Mouse (Mus musculus): ENCODE measurements around the gene Xpo5. TPM values are rescaled to one million over a fixed set of nuclear protein-coding genes. Genes with fewer than 3 reads are reported as not detected.
A peak's percentile ranks its signal among the peaks of the same experiment; 100 is the strongest.

The Xpo5 gene
- total RNA-seq (2021): 10 to 100 TPM; 11.5 to 12.6 TPM
- long read RNA-seq, experiment 1, full-length matches to known transcripts: 3 of 6 reads
- long read RNA-seq, experiment 1, partial matches to known transcripts: 2 of 6 reads
- long read RNA-seq, experiment 1, other reads (novel, unspliced or antisense): 1 of 6 reads
- long read RNA-seq, experiment 2, full-length matches to known transcripts: 3 of 4 reads
- long read RNA-seq, experiment 2, partial matches to known transcripts: 0 of 4 reads
- long read RNA-seq, experiment 2, other reads (novel, unspliced or antisense): 1 of 4 reads

- DNase-seq: peak; percentile 93
- intact Hi-C loops (cut with DNase I; ENCODE audit: low total_unique reads): no loop called here
Measured at GRCm38 (mm10) chr17:46202421-46203071, at the start of gene Xpo5, which contains the start of gene Polh. Gene Xpo5, plus strand, starts transcription at chr17:46202782. Gene Polh, minus strand, starts transcription at chr17:46202645.

DNA sequence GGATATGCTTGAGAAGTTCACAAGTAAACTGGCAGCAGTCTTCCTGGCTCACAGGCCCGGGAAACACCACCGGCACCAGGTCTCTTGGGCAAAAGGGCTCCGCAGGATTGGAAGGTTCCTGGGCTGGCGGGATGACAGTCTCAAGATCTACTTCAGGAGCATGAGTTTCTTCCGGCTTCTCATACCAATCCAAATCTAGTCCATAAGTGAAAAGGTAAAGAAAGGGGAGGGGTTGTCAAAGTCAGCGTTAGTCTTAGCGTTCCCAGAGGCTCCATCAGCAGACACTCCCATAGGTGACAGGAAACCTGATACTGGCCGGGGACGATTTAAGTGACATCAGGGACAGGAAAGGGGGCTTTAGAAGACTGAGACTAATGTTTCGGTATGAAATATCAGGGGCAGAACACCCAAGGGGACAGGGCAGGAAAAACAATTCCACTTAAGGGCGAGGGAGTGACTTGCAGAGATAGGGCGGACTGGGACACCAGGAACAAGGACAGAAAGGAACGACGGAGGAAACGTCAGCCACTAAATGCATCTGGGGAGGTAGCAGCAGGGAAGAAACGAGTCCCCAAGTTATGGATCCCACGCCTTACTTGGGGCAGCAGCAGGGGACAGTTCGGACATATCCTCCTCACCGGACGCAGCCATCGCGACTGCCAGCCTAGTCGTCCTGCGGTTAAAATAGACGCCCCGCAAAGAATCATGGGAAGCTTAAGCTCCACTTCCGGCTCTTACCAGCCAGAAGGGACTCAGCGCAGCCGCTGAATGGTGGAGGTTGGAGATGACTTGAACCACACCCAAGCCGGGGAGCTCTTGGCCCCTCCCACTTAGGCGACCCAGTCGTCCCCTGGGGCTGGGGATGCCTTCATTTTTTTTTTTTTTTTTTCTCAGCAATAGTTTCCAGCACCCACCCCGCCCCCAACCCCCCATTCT, 49.5 kb upstream of the Xpo5 start, which contains the start of gene Mad2l1bp:
Mad2l1bp (minus strand) TSS at position 707 of the 936 bp plus-strand sequence.
- intact Hi-C loops (cut with DNase I; ENCODE audit: low total_unique reads): no loop called here
- DNase-seq: peak; percentile 89

DNA sequence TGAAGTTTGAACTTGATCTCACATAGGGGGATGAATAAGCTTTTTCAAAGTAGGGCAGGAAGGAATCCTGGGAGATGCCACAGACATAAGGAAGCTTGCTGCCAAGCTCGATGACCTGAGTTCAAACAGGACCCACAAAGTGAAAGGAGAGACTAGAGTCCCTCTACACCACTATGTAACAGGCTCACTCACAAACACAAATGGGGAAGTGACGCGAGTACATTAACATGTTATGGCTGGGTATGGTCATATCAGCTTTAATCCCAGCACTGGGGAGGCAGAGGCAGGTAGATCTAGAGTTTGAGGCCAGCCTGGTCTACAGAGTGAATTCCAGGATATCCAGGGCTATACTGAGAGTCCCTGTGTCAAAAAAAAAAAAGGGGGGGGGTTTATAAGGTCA, 48.2 kb upstream of the Xpo5 start:
- no peak for DNase-seq
- intact Hi-C loops (cut with DNase I; ENCODE audit: low total_unique reads): no loop called here

GRCm38 (mm10) chr17:46156680-46157079, 45.9 kb upstream of the Xpo5 start:
- no peak for DNase-seq
- intact Hi-C loops (cut with DNase I; ENCODE audit: low total_unique reads): no loop called here

- intact Hi-C loops (cut with DNase I; ENCODE audit: low total_unique reads): no loop called here
- DNase-seq: no peak
Measured at GRCm38 (mm10) chr17:46157131-46157530, 45.5 kb upstream of the Xpo5 start.

GRCm38 (mm10) chr17:46159236-46159635, 43.3 kb upstream of the Xpo5 start:
- intact Hi-C loops (cut with DNase I; ENCODE audit: low total_unique reads): no loop called here
- DNase-seq: no peak

- intact Hi-C loops (cut with DNase I; ENCODE audit: low total_unique reads): no loop called here
- peak; percentile 90 for DNase-seq
Measured at GRCm38 (mm10) chr17:46160090-46160662, 42.4 kb upstream of the Xpo5 start.

- intact Hi-C loops (cut with DNase I; ENCODE audit: low total_unique reads): no loop called here
- peak; percentile 94 for DNase-seq
Measured at GRCm38 (mm10) chr17:46160686-46161085, 41.9 kb upstream of the Xpo5 start, which contains the start of gene Gtpbp2. Gene Gtpbp2, plus strand, starts transcription at chr17:46161032.

- no peak for DNase-seq
- intact Hi-C loops (cut with DNase I; ENCODE audit: low total_unique reads): no loop called here
Measured at GRCm38 (mm10) chr17:46161179-46161578, 41.4 kb upstream of the Xpo5 start.

DNA sequence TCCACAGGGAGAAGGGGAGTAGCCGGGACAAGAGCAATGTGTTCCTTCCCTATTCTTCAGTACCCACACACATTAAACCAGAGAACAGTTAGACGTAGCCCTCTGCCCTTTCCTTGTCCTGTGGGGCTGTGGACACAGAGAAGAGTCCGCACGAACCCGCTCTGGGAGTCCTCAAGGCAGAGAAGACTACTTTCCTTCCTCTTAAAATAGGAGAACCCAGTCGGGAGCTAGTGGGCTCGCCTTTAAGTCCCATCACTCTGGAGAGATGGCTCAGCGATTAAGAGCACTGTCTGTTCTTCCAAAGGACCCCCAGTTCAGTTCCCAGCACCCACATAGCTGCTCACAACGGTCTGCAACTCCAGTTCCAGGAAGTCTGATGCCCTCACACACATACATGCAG, 40.9 kb upstream of the Xpo5 start:
- intact Hi-C loops (cut with DNase I; ENCODE audit: low total_unique reads): no loop called here
- no peak for DNase-seq

DNA sequence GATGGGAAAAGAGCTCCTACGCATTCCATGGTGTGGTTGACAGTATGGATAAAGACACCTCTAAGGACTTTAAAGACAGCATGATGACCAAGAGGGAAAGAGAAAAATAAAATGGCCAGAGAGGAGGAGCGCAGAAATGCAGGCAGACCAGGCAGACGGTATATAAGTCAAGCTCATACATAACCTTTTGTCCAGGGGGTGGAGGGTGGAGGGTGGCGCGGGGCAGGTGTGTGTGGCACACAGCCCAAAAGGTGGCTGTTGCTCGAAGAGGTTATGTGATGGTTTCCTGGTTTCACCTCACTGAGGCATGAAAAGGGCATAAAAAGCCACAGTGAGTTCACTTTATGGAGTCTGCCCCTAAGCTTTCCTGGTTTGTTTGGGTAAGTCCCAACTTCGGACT, 40.0 kb upstream of the Xpo5 start:
- intact Hi-C loops (cut with DNase I; ENCODE audit: low total_unique reads): no loop called here

GRCm38 (mm10) chr17:46162951-46163421, 39.6 kb upstream of the Xpo5 start:
- intact Hi-C loops (cut with DNase I; ENCODE audit: low total_unique reads): no loop called here
- DNase-seq: no peak

More for the DNA sequence above, 40.0 kb upstream of the Xpo5 start:
- DNase-seq: no peak

GRCm38 (mm10) chr17:46164301-46164700, 38.3 kb upstream of the Xpo5 start:
- intact Hi-C loops (cut with DNase I; ENCODE audit: low total_unique reads): no loop called here
- no peak for DNase-seq

DNA sequence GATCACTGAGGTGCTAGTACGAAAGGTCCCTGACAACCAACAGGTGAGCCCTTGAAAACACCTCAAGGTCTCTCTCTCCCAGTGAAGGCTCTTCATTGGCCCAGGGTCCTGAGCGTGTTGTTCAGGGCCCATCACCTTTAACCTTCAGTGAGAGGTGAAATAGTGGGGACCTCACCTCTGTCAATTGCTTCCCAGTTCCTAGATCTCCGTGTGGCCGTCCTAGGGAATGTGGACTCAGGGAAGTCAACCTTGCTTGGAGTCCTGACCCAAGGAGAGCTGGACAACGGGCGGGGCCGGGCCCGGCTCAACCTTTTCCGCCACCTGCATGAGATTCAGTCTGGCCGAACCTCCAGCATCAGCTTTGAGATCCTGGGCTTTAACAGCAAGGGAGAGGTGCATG, 37.8 kb upstream of the Xpo5 start:
- DNase-seq: no peak
- intact Hi-C loops (cut with DNase I; ENCODE audit: low total_unique reads): no loop called here

- intact Hi-C loops (cut with DNase I; ENCODE audit: low total_unique reads): no loop called here
- DNase-seq: no peak
Measured at GRCm38 (mm10) chr17:46165460-46165859, 37.1 kb upstream of the Xpo5 start.

GRCm38 (mm10) chr17:46166270-46166669, 36.3 kb upstream of the Xpo5 start:
- no peak for DNase-seq
- intact Hi-C loops (cut with DNase I; ENCODE audit: low total_unique reads): no loop called here

DNA sequence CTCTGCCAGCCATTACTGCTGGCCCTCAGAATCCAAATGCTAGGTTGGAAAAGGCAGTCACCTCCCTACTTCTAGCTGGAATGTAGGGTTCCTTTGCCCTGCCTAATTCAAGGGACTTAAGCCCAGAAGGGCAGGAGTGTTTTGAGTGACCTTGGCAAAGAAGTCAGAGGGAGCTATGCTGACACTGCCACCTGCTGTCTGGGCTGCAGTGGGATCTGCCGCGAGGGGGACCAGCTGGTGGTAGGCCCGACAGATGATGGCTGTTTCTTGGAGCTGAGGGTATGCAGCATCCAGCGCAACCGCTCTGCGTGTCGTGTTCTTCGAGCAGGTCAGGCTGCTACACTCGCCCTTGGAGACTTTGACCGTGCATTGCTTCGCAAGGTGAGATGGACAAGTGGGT, 35.6 kb upstream of the Xpo5 start:
- intact Hi-C loops (cut with DNase I; ENCODE audit: low total_unique reads): no loop called here
- peak; percentile 33 for DNase-seq

DNA sequence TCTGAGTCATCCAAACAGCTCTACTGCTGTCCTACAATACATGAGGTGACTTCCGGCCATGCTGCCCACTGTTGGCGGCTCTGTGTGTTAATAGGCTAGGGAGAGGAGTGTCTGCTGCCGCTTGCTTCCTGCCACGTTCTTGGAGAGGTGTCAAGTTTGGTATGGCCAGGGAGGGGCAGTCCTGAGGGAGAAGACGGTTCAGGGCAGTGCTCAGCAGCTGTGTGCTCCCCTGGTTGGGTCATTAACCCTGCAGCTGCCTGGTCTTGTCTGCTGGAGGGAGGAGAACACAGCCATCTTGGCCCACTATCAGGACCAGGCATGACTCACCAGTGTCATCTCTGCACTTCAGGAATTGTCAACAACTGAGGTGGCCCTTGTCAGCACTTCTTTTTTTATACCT, 34.3 kb upstream of the Xpo5 start:
- intact Hi-C loops (cut with DNase I; ENCODE audit: low total_unique reads): no loop called here
- DNase-seq: peak; percentile 32

DNA sequence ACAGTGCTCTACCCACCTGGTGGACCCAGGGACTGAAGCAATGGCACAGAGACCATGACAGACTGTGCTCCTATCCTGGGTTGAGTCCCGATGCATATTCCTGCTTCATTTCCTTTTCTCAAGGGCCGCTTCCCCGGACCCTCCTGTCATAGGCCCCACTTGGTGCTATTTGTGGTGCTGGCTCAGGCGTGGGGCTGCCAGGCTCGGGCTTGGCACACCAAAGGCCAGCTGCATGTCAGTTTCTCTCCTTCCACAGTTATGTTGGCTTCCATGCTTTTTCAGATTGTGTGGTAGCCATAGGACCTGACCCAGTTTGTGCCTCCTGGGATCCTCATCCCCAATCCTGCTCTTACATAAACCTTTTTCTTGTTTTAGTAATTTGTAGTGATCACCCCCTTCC, 33.8 kb upstream of the Xpo5 start:
- intact Hi-C loops (cut with DNase I; ENCODE audit: low total_unique reads): no loop called here
- no peak for DNase-seq

- intact Hi-C loops (cut with DNase I; ENCODE audit: low total_unique reads): no loop called here
Measured at GRCm38 (mm10) chr17:46170538-46170937, 32.0 kb upstream of the Xpo5 start.

More at GRCm38 (mm10) chr17:46170538-46170937, 32.0 kb upstream of the Xpo5 start:
- DNase-seq: no peak
